Mouse (Mus musculus): Measurements from ENCODE around the gene Dgki.

- TF ChIP-seq POLR2A (IDR thresholded peaks at IDR 0.05; ENCODE audit: control insufficient read depth in 1 of 2, insufficient read depth in 1 of 2, low read depth in 1 of 2, low read length in 2 of 2, poor library complexity in 1 of 2) (no peak), MAZ (IDR thresholded peaks at IDR 0.05; ENCODE audit: low read depth, low read length) (no peak)
Observed at GRCm38 (mm10) chr6:37051652-37052051, 248.3 kb downstream of the Dgki start.
